Mouse (Mus musculus): ENCODE results near the gene Artn. TPM values are rescaled to one million over a fixed set of nuclear protein-coding genes. Genes with fewer than 3 reads are reported as not detected.

The Artn gene
- under 1 TPM in 1 of 2 experiments, not detected in 1; 0.50 TPM for total RNA-seq (2023)

DNA sequence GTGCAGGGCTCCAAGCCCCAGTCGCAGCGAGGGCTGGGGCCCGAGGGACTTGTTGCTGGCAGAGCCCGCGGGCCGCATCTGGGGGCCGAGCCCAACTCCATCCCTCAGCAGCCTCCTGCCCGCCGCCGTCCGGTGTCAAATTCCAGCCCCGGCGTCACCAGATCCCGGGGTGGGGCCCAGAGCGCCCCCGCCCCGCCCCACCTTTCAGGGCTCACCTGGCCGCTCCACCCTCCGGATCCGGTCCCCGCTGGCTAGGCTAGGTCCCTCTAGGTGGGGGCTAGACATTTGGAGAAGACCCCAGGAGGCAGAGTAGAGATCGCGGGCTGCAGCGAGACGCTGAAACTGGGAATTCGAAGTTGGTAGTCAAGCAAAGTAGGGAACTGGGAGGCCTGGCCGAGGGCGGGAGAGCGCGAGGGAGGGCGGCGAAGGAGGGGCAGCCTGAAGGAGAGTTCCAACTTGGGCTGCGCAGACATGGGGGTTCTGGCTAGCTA lies at the start of gene Artn:
Gene Artn (minus strand): TSS at position 373 of the 491 bp plus-strand sequence.

DNA sequence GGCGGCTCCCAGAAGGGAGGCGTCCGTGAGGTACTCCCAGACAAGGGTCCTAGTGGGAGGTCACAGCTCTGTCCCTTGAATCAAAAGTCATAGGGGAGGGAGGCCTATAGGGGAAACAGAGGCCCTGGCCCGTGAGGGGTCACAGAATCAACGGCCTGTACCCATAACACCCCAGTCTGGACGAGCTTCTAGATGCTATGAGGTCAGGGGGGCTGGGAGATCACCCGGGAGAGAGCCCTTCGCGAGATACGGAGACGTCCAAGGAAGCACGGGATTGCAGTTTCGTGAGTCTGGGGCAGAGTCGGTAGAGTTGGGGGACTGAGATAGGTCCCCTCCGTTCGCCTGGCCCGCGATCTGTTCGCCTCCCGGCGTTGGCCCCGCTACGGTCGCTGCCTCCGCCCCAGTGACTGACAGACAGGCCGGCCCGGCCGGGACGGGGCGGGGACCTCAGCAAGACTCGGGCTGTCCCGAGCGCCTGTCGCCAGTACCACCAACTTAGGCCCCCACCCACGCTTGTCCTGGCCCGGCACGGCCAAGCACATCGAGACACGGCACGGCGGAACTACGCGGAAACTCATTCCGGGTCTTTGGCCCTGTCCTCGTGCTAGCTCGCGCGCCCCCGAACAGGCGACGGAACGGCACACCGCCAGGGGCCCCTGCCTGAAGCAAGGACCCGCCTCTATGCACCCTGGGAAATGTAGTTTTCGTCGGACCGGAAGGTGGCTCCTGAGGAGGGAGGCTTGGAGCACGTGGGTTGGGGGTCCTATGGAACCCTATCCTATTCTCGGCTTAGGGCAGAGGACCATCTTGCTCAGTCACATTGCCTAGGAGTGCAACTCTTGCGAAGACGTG lies 14.7 kb downstream of the Artn start, which contains the start of gene Ipo13:
Gene Ipo13 (minus strand): TSS at position 409 of the 852 bp plus-strand sequence.

DNA sequence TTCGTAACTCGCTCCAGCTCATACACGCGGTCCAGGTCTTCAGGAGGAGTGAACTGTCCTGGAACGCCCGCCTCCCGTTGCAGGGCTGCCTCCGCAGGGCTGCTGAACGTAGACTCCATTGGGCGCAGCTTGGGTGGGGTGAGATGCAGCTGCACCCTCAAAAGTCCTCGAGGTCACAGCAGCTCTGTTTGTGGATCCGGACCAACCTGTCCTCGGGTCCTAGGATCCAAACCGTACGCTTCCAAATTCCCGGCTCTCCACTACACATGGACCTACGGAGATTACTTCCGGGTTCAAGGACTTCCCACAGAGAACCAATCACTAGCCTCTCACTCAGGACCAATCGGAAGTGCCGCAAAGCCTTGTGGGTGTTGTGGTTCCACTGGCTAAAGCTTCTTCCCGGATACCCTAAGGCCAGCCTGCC lies 37.8 kb downstream of the Artn start, which contains the start of gene Dph2:
Gene Dph2 (minus strand): TSS at position 295 of the 424 bp plus-strand sequence.

DNA sequence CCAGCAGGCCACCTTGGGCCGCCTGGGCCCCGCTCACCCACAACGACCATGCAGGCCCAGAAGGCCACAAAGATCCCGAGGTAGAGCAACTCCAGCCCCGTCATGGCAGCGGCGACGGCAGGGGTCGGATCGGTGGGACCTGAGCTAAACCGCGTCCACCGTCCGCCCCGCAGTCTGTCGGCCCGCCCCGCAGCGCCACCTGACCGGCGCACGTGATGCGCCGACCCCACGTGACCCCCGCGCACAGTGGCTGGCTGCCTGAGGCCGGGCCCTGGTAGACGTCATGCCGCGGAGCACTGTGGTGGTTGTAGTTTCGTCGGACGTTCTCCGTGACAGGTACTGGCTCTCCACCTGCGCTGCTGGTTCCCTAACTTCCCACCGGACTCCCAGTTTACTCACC lies 42.4 kb downstream of the Artn start, which contains the start of gene Atp6v0b:
Gene Atp6v0b (minus strand): TSS at position 201 of the 400 bp plus-strand sequence.

DNA sequence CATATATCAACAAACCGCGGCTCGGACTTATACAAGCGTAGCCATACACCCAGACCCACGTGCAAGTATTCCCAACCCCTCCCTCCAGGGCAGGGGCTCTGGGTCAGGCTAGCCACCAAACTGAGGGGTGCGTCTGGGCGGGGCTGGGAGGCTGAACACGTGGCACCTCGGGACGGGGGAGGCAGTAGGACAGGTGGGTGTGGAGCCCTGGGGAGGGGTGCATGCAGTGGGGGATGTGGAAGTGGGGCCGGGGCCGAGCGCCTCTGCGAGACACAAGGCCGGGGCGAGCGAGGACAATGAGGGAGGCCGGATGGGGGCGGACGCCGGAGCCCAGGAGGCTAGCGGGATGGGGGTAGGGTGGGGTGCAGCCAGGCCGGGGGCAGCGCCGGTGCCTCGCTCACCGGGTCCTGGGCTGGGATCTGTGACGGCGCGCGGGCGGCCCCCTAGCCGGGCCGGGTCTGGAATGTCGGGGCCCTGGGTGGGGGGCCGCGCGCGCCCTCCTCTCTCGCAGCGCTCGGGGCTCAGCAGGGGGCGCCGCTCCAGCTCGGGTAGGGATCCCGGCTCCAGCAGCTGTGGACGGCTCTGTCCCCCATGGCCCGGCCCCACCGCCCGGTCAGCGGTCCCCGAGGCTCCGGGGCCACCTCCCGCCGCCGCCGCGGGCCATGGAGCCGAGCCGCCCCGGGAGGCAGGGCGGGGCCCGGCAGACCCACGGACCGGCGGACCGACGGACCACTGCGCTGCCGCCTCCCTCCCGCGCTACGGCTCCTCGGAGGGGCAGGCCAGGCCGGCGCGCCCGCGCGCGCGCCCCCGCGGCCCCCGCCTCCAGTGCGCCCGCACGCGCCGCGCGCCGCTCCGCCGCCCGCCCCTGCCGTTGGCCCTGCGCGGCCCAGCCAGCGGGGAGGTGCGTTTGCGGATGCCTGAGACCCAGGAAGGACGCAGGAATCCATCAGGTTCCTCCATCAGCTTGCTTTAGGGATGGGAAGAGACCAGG lies 46.6 kb downstream of the Artn start, which contains the start of gene B4galt2:
Gene B4galt2 (minus strand): TSS at position 787 of the 991 bp plus-strand sequence.

Other genes starting within 250 kb of the Artn start
- gene Dmap1, start 247.5 kb downstream of the Artn start, total RNA-seq (2023), result 10 to 100 TPM; 15.3 to 16.3 TPM
- not detected for gene Gm12845, start 205.4 kb downstream of the Artn start, total RNA-seq (2023)
- gene Klf17, start 164.1 kb downstream of the Artn start, total RNA-seq (2023), result not detected
- gene Slc6a9, start 95.3 kb downstream of the Artn start, total RNA-seq (2023), result 10 to 100 TPM in 1 of 2 experiments, 1 to 10 TPM in 1; 8.7 to 11.2 TPM
- gene Ccdc24, start 57.2 kb downstream of the Artn start, total RNA-seq (2023), result not detected
- not detected for gene B4galt2, start 46.3 kb downstream of the Artn start, total RNA-seq (2023)
- 100 to 1,000 TPM; 425 to 463 TPM for gene Atp6v0b, start 42.4 kb downstream of the Artn start, total RNA-seq (2023)
- 1 to 10 TPM; 4.3 to 4.6 TPM for gene Dph2, start 37.7 kb downstream of the Artn start, total RNA-seq (2023)
- gene Ipo13, start 14.8 kb downstream of the Artn start, total RNA-seq (2023), result 10 to 100 TPM; 30.8 to 34.0 TPM
- gene St3gal3, start 205.2 kb upstream of the Artn start, total RNA-seq (2023), result 10 to 100 TPM; 20.8 to 22.3 TPM

Measured in monocyte, adult 59 days (primary cell).